Mouse (Mus musculus) midbrain, embryonic 15.5 days (tissue): ENCODE data around the gene Sltm. TPM values are rescaled to one million over a fixed set of nuclear protein-coding genes. Genes with fewer than 3 reads are reported as not detected.
"Not testable (repeated sequence)": the region's sequence is repeated elsewhere in the genome, so short reads cannot be mapped to it uniquely, and the experiment has no call there.

Source experiments
- ATAC-seq: fragments of 200-750 bp; cut with Nextera tagmentation; replicated peaks from 2 replicates; pipeline ENCODE4 v1.8.0; 2017; ENCODE audit warnings: moderate TSS enrichment
- H3K27ac ChIP-seq: fragments of 300-500 bp; sonication (generic); 2 replicates; pipeline ENCODE4 v1.5.1; 2015; ENCODE audit warnings: mild to moderate bottlenecking, inconsistent platforms
- H3K27me3 ChIP-seq: fragments of 300-500 bp; sonication (generic); replicated peaks from 2 replicates; pipeline ENCODE4 v1.6.1; 2015; ENCODE audit warnings: inconsistent platforms
- H3K36me3 ChIP-seq: fragments of 300-500 bp; sonication (generic); replicated peaks from 2 replicates; pipeline ENCODE4 v1.6.1; 2015; ENCODE audit warnings: inconsistent platforms
- H3K4me1 ChIP-seq: fragments of 300-500 bp; sonication (generic); 2 replicates; pipeline ENCODE4 v1.6.1; 2015; ENCODE audit warnings: inconsistent platforms
- H3K4me2 ChIP-seq: fragments of 300-500 bp; sonication (generic); 2 replicates; pipeline ENCODE4 v1.6.1; 2015; ENCODE audit warnings: inconsistent platforms, mild to moderate bottlenecking, moderate library complexity
- H3K4me3 ChIP-seq: fragments of 300-500 bp; sonication (generic); 2 replicates; pipeline ENCODE4 v1.5.1; 2015; ENCODE audit warnings: mild to moderate bottlenecking, inconsistent platforms
- H3K9ac ChIP-seq: fragments of 300-500 bp; sonication (generic); 2 replicates; pipeline ENCODE4 v1.6.1; 2015; ENCODE audit warnings: mild to moderate bottlenecking, inconsistent platforms
- H3K9me3 ChIP-seq: fragments of 300-500 bp; sonication (generic); 2 replicates; pipeline ENCODE4 v1.6.1; 2016; ENCODE audit warnings: inconsistent platforms
- WGBS: fragments of 180-500 bp; shearing (Covaris S2); methylation state at CpG from one replicate; pipeline ENCODE4 v1.1.7; 2015; ENCODE audit warnings: mixed read lengths; 5-methylcytosine and 5-hydroxymethylcytosine counted together
- polyA plus RNA-seq: library from polyadenylated mRNA; unstranded; fragments of >200 nt; fragmentation: Nextera tagmentation; extraction: Ambion mirVana; gene quantifications from 2 replicates; pipeline ENCODE4 v1.2.1, GENCODE M21; 2015

Sltm gene
- polyA plus RNA-seq, 1 experiment from 2014 or later = 62.6 TPM

DNA sequence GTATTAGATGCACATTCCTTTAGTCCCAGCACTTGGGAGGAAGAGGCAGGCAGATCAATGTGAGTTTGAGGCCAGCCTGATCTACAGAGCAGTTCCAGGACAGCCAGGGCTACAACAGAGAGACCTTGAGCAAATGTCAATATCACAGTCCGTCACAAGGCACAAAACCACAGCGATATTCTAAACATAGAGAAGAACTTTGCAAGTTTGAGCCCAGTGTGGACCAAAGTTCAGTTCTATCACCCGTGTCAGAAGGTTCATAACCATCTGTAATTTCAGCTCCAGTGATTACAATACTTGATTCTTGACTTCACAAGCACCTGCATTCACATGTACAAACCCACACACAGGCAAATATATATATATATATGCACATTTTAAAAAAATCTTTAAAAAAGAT, 21.9 kb upstream of the Sltm start:
- no peaks in the 10 kb centered on the region for H3K36me3 ChIP-seq
- no peaks in the 10 kb centered on the region for H3K9me3 ChIP-seq
- no peak overlapping the region for H3K9ac ChIP-seq
- no peaks in the 10 kb centered on the region for H3K27me3 ChIP-seq
- 79% methylated on average over 3 of the region's 3 CpGs for WGBS
- H3K27ac ChIP-seq = no peak overlapping the region
- H3K4me2 ChIP-seq = no peak overlapping the region
- H3K4me3 ChIP-seq = no peak overlapping the region
- no peak for ATAC-seq
- H3K4me1 ChIP-seq = no peaks in the 10 kb centered on the region

DNA sequence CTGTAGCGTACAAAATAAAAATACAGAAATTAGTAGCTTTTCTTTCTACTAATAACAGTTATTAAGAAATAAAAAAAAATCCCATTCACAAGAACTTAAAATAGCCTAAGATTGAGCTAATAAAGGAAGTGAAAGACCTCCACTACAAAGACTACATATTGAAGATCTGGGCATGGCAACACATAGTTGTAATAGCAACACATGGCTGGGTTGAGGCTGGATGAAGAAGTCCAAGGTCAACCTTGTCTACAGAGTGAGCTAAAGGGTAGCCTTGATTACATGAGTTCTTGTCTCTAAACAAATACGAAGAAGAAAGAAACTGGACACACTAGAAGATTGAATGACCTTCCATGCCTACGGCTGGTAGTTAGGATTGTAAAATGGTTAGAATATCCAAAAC, 18.7 kb upstream of the Sltm start:
- ATAC-seq = no peak
- H3K27ac ChIP-seq = no peak overlapping the region

DNA sequence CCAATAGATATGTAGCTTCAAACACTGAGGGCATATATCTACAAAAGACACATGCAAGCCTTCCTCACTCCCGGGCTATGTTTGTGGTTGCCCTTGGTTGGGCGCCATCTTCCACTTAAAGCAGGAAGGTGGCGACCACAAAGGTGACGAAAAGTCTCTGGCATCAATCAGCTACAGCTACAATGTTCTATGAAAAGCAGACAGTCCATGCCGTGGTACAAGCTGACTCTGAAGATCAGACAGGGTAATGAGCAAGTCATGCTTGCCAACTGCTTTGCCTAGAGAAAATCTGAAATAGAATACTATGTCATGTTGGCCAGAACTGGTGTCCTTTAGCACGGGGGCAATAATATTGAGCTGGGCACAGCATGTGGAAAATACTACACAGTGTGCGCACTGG, 18.2 kb upstream of the Sltm start:
- H3K27me3 ChIP-seq = no peaks in the 10 kb centered on the region
- WGBS = 89% methylated on average over 7 of the region's 7 CpGs
- H3K9ac ChIP-seq = no peak overlapping the region
- H3K4me1 ChIP-seq = no peaks in the 10 kb centered on the region
- no peak overlapping the region for H3K4me2 ChIP-seq
- H3K9me3 ChIP-seq = no peaks in the 10 kb centered on the region
- no peak overlapping the region for H3K4me3 ChIP-seq
- H3K36me3 ChIP-seq = no peaks in the 10 kb centered on the region
- H3K27ac ChIP-seq = no peak overlapping the region
- no peak for ATAC-seq

More for the DNA sequence above, 18.7 kb upstream of the Sltm start:
- H3K4me2 ChIP-seq = no peak overlapping the region
- H3K9ac ChIP-seq = no peak overlapping the region
- H3K4me1 ChIP-seq = no peaks in the 10 kb centered on the region
- 94% methylated on average over 3 of the region's 3 CpGs for WGBS
- no peaks in the 10 kb centered on the region for H3K27me3 ChIP-seq
- no peaks in the 10 kb centered on the region for H3K36me3 ChIP-seq
- no peak overlapping the region for H3K4me3 ChIP-seq
- no peaks in the 10 kb centered on the region for H3K9me3 ChIP-seq

DNA sequence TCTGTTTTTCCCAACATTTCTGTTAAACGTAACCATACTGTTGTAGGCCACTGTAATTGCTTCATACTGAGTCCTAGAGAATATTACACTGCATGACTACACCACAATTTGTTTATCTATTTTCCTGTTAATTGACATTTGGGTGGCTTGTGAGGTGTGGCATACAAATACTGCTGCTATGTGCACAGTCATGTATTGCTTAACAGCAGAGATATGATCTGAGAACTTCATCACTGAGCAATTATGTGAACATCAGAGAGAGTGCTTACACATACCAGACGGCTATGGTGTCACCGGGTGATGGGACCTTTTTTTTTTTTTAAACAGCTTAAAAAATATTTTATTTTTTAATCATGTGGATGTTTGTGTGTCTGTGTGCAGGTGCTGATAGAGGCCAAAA, 9.2 kb upstream of the Sltm start:
- Histone ChIP-seq H3K9me3 (no peaks in the 10 kb centered on the region), H3K4me2 (no peak overlapping the region), H3K27ac (no peak overlapping the region), H3K4me1 (no peaks in the 10 kb centered on the region), H3K9ac (no peak overlapping the region), H3K36me3 (no peaks in the 10 kb centered on the region), H3K4me3 (no peak overlapping the region), H3K27me3 (no peaks in the 10 kb centered on the region)
- 84% methylated on average over 3 of the region's 3 CpGs for WGBS
- ATAC-seq = no peak

DNA sequence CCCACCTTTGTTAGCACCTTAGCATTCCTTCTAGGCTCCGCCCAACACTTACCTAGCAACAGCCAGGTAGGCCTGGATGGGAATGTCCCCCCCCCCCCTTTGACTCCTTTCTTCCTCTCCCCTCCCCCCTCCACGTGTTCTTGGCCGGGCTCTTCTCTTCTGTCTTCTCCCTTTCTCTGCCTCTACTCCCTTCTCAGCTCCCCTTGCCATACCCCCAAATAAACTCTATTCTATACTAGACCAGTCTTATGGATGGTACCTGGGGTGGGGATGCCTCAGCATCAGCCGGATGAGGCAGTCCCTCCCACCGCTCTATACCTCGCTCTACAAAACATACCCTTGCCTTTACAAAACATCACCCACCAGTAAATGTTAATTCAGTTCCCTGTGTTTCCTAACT, 970 bp upstream of the Sltm start:
- peak overlapping the region; percentile 82 for H3K9ac ChIP-seq
- no peak overlapping the region for H3K27ac ChIP-seq
- peaks cover 21% of the 10 kb centered on the region for H3K4me1 ChIP-seq
- H3K27me3 ChIP-seq = no peaks in the 10 kb centered on the region
- ATAC-seq = no peak
- 8% methylated on average over 6 of the region's 6 CpGs for WGBS
- H3K4me2 ChIP-seq = peak overlapping the region; percentile 75
- H3K36me3 ChIP-seq = no peaks in the 10 kb centered on the region
- no peaks in the 10 kb centered on the region for H3K9me3 ChIP-seq
- peak overlapping the region; percentile 90 for H3K4me3 ChIP-seq

DNA sequence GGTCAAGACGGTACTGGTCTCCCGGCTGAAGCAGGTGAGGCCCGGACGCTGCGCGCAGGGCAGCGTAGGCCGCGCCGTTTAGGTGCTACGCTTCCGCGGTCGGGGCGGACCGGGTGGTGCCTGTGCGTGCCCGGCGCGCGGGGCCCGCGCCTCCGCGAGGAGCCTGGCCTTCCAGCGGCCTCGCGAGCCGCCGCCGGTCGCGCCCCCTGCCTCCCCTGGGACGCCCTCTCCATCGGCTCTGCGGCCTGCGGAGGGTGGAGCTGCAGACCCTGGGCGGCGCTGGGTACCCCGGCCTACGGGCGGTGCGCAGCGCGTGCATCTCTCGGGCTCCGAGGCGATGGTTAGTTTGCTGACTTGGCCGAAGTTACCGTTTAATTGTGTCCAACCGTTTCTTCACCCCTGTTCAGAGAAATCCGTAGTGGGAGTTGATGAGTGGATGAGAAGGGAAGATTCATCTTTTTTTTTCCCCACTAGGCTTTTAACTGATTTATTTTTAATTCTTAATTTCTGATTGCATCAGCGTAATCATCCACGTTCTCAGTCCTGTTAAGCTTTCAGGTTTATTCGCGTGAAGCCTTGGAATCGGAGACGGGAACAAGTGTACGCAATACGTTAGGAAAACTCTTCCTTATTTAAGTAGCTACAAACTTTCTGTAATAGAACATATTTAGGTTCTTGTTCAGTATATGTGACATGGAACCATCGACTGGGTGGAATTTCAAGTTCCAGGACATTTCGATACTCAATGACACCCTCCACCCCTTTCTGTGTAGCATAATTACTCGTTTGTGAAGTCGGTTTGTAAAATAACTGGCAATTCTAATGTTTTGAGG, 710 bp downstream of the Sltm start:
- peaks cover 1% of the 10 kb centered on the region; the same call in 1 of the 2 replicates for H3K36me3 ChIP-seq
- WGBS = 1% methylated on average over 52 of the region's 64 CpGs
- H3K9ac ChIP-seq = peak overlapping the region; percentile 82
- H3K4me2 ChIP-seq = peak overlapping the region; percentile 68
- H3K4me1 ChIP-seq = peaks cover 33% of the 10 kb centered on the region
- peak overlapping the region; percentile 90 for H3K4me3 ChIP-seq
- no peaks in the 10 kb centered on the region for H3K27me3 ChIP-seq
- H3K9me3 ChIP-seq = no peaks in the 10 kb centered on the region
- peak; percentile 77 for ATAC-seq
- peak overlapping the region; percentile 99 for H3K27ac ChIP-seq

DNA sequence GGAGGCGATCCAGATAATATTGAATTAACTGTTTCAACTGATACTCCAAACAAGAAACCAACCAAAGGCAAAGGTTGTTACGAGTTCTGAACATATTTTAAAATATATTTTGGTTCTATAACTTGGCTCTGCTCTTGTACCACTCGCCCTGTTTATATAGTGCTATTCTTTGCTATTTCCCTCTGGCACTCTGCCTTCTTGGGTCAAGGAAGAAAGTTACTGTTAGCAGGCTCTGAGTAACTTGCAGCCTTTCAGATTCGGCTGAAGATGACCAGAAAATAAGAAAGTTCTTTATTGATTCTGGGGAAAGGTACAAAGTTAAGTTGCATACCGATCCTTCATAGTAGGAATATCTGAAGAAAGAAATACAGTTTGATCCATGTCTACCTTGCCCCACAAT, 1.4 kb downstream of the Sltm start:
- no peak for ATAC-seq
- peaks cover 33% of the 10 kb centered on the region for H3K4me1 ChIP-seq
- H3K9ac ChIP-seq = no peak overlapping the region
- H3K36me3 ChIP-seq = peaks cover 5% of the 10 kb centered on the region; the same call in 1 of the 2 replicates
- H3K27me3 ChIP-seq = no peaks in the 10 kb centered on the region
- WGBS = 70% methylated on average over 5 of the region's 5 CpGs
- peak overlapping the region; percentile 90 for H3K4me3 ChIP-seq
- H3K9me3 ChIP-seq = no peaks in the 10 kb centered on the region
- no peak overlapping the region for H3K27ac ChIP-seq
- peak overlapping the region; percentile 68 for H3K4me2 ChIP-seq

DNA sequence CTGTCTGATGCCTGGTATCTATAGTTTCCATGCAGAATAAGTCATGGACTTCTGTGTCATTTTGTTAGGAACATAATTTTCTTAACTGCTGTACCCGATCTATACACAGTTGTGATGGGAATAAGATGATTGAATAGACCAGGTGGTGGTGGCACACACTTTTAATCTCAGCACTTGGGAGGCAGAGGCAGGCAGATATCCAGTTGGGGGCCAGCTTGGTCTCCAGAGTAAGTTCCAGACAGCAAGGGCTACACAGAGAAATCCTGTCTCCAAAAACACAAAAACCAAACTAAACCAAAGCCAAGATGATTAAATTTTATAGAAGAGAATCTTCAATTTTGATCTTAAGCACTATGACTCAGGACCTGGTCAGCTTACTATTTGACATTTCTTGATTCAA, 2.3 kb downstream of the Sltm start:
- no peak overlapping the region for H3K27ac ChIP-seq
- H3K36me3 ChIP-seq = peaks cover 5% of the 10 kb centered on the region; the same call in 1 of the 2 replicates
- H3K9ac ChIP-seq = no peak overlapping the region
- H3K4me2 ChIP-seq = no peak overlapping the region
- peaks cover 33% of the 10 kb centered on the region for H3K4me1 ChIP-seq
- 81% methylated on average over 1 of the region's 1 CpGs for WGBS
- no peak for ATAC-seq
- H3K9me3 ChIP-seq = no peaks in the 10 kb centered on the region
- no peaks in the 10 kb centered on the region for H3K27me3 ChIP-seq
- no peak overlapping the region for H3K4me3 ChIP-seq

DNA sequence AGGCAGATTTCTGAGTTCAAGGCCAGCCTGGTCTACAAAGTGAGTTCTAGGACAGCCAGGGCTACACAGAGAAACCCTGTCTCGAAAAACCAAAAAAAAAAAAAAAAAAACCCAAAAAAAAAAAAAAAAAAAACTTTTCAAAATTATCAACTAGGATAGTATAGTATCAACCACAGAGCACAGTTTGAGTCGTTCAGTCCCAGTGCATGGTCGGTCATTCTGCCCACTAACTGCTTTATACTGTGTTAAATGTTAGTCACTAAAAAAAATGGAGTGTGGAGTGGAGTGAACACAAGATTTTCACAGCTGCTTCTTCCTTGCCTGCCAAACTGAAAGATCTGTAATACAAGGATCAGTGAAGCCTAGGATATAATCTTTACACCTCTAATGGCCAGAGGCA, 4.0 kb downstream of the Sltm start:
- not testable (repeated sequence) for H3K4me3 ChIP-seq, H3K9ac ChIP-seq, H3K27ac ChIP-seq, H3K27me3 ChIP-seq, ATAC-seq, H3K4me2 ChIP-seq, H3K9me3 ChIP-seq, H3K36me3 ChIP-seq
- peaks cover 30% of the 10 kb centered on the region for H3K4me1 ChIP-seq
- 88% methylated on average over 3 of the region's 3 CpGs for WGBS

DNA sequence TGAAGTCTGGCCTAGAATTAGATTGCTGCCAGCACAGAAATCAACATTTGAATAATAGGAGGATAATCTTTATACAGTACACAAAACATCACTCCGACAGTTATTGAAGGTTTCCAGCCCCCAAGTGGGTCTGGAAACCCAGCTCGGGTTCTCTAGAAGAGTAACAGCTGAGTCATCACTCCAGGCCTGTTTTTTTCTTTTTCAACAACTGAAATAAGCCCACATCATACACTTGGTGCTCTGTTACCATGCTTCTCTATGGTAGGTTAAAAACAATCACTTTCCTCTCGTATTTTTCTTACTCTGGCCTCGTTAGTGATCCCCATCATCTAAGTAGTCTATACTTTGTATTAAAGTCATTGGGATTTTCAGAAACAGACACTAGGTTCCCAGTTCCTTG, 5.8 kb downstream of the Sltm start:
- Histone ChIP-seq H3K36me3 (peaks cover 12% of the 10 kb centered on the region), H3K4me3 (no peak overlapping the region), H3K27me3 (no peaks in the 10 kb centered on the region), H3K4me1 (peaks cover 26% of the 10 kb centered on the region), H3K27ac (no peak overlapping the region), H3K9me3 (no peaks in the 10 kb centered on the region), H3K4me2 (no peak overlapping the region), H3K9ac (no peak overlapping the region)
- no peak for ATAC-seq
- 83% methylated on average over 4 of the region's 4 CpGs for WGBS

DNA sequence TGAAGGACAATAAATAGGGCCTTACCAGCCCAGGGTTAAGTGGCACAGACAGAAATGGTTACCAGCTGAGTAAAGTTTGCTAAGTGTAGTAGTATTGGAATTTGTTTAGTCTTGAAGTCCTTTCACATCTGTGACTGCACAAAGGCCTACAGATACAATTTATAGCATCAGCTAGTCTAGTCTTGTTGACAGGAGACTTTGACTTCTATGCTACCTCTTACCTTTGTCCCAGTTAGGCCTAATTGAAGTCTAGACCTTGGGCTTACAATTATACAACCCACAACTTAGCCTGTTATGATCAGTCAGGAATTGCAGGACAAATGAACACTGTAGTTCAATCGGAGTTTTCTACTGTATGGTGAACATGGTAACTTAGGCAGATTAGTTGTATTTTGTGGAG, 9.0 kb downstream of the Sltm start:
- no peak overlapping the region for H3K27ac ChIP-seq
- H3K9ac ChIP-seq = no peak overlapping the region
- 90% methylated on average over 1 of the region's 1 CpGs for WGBS
- no peaks in the 10 kb centered on the region for H3K27me3 ChIP-seq
- no peak overlapping the region for H3K4me2 ChIP-seq
- peaks cover 13% of the 10 kb centered on the region; the same call in 1 of the 2 replicates for H3K4me1 ChIP-seq
- H3K4me3 ChIP-seq = no peak overlapping the region
- peaks cover 15% of the 10 kb centered on the region for H3K36me3 ChIP-seq
- no peak for ATAC-seq
- H3K9me3 ChIP-seq = no peaks in the 10 kb centered on the region

DNA sequence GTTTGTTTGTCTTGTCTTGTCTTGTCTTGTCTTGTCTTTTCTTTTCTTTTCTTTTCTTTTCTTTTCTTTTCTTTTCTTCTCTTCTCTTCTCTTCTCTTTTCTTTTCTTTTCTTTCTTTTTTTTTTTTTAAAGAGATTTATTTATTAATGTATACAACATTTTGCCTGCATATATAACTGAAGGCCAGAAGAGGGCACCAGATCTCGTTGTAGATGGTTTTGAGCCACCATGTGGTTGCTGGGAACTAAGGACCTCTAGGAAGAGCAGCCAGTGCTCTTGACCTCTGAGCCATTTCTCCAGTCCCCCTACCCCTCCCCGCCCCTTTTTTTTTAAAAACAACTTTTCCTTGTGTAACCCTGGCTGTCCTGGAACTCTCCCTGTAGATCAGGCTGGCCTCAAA, 9.7 kb downstream of the Sltm start:
- not testable (repeated sequence) for H3K27me3 ChIP-seq, H3K9me3 ChIP-seq, ATAC-seq, H3K27ac ChIP-seq, H3K4me3 ChIP-seq, H3K4me2 ChIP-seq, H3K4me1 ChIP-seq, H3K9ac ChIP-seq
- H3K36me3 ChIP-seq = peaks cover 15% of the 10 kb centered on the region
- 100% methylated on average over 2 of the region's 2 CpGs for WGBS

DNA sequence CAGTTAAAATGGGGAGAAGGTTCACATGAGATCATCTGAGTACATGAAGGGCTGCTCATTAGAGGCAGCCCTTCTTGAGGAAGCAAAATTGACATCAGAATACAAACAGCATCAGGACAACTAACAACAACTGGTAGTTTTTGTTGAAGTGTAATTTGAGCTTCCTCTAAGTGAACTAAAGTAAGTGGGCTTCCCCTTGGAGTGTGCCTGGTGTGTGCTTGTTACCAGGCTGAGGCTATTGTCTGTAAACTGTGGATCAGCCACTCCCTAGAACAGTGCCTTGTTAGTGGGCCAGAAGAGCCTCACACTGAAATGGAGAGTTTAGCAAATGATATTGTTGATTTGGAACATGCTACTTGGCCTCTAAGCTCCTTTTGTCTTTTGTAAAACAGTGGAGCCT, 12.9 kb downstream of the Sltm start:
- Histone ChIP-seq H3K4me3 (no peak overlapping the region), H3K4me1 (no peaks in the 10 kb centered on the region), H3K36me3 (peaks cover 11% of the 10 kb centered on the region; the same call in 1 of the 2 replicates), H3K4me2 (no peak overlapping the region), H3K9ac (no peak overlapping the region), H3K9me3 (no peaks in the 10 kb centered on the region), H3K27ac (no peak overlapping the region), H3K27me3 (no peaks in the 10 kb centered on the region)
- no peak for ATAC-seq
